Mouse (Mus musculus): Measurements from ENCODE around the gene 2900026A02Rik. TPM values are rescaled to one million over a fixed set of nuclear protein-coding genes. Genes with fewer than 3 reads are reported as not detected.

Gene 2900026A02Rik
- polyA plus RNA-seq (2012; ENCODE audit: low replicate concordance) = 3.7 and 5.1 TPM in 2 replicates

DNA sequence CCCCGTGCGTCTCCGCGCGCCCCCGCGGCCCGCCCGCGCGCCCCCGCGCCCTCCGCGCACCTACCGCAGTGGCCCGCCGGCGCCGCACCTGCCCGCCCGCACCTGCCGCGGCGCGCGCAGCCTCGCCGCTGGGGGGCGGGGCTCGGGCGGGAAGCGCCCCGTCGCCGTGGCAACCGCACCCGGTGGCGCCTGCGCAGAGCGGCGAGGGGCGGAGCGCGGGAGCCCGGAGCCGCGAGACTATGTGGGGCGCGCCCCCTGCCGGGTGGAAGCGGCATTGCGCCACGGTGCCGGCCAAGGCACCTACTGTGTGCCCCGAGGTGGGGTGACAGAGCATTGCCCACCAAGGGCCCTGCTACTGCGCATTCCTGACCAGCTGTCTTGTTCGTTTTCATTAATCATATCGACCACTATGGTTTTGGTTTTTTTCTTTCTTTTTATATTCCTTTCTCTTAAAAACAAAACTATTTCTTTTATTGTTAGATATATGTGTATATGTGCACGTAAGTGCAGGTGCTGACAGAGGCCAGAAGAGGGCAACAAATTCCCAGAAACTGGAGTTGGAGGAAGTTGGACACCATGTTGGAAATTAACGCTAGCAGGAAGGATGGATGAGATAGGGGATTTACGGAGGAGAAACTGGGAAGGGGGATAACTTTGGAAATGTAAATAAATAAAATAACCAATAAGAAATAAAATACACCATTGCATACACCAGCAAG is at the start of gene 2900026A02Rik:
Gene 2900026A02Rik, minus strand, starts transcription at position 90 of the 719 bp plus-strand sequence.

DNA sequence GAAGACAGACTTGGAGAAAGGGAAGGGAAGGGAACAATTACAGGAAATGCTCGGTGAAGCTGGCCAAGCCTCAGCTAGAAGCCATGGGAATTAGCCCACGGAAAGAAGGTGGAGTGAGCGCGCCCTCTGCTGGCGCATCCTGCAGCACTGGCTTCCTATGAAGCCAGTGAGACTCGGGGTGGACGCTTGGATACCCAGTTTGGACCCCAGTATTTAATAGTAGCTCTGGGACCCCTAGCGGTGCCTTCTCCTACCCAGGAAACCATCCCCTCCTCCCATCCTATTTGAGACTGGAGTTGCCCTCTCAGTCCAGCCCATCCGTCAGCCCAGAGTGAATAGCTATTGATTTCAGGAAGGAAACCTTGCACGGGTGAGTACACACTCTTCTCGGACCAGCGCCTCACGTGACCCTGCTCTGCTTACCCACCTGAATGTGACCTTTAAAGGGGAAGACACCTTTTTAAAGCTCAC is 5.6 kb upstream of the 2900026A02Rik start, which contains the start of gene Tmem211:
Gene Tmem211, plus strand, starts transcription at position 278 of the 471 bp plus-strand sequence.

DNA sequence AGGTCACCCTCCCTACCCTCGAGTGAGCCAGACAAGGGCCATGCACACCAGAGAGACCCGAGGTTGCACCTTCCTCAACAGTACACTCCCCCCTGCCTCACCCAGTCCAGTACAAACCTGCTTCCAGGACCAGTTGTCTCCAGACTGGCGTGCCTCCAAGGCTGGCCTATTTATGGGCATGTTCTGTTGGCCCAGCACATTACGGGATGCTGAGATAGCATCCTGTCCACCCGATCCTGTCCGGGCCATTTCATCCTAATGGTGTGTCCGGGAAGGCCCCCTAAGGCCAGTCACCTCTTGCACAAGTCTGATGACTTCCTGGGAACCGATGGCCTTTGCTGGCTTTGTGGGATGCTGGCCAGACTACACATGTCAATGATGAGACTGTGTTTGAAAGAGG is 139.6 kb downstream of the 2900026A02Rik start, which contains the start of gene Crybb3:
Gene Crybb3, minus strand, starts transcription at position 146 of the 400 bp plus-strand sequence.

DNA sequence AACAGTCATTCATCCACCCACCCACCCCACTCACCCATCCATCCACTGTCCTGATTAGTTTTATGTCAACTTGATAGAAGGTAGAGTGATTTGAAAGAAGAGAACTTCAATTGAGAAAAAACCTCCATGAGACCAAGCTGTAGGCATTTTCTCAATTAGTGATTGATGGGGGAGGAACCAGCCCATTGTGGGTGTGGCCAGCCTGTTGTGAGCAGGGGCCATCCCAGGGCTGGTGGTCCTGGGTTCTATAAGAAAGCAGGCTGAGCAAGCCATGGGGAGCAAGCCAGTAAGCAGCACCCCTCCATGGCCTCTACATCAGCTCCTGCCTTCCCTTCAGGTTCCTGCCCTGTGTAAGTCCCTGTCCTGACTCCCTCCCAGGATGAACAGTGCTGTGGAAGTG is 151.0 kb downstream of the 2900026A02Rik start, which contains the start of gene Crybb2:
Gene Crybb2, minus strand, starts transcription at position 101 of the 400 bp plus-strand sequence.

Other genes with a start within 250 kb of the 2900026A02Rik start
- 0.76 and 0.87 TPM in 2 replicates for gene Grk3, start 205.4 kb downstream of the 2900026A02Rik start, polyA plus RNA-seq (2012; ENCODE audit: low replicate concordance)
- not detected in 2 replicates for gene Crybb2, start 151.1 kb downstream of the 2900026A02Rik start, polyA plus RNA-seq (2012; ENCODE audit: low replicate concordance)
- 3.0 and 8.5 TPM in 2 replicates for gene Crybb3, start 139.7 kb downstream of the 2900026A02Rik start, polyA plus RNA-seq (2012; ENCODE audit: low replicate concordance)
- gene Tmem211, start 5.7 kb upstream of the 2900026A02Rik start, polyA plus RNA-seq (2012; ENCODE audit: low replicate concordance) = not detected in 2 replicates
- not detected in 2 replicates for gene Sgsm1, start 89.5 kb upstream of the 2900026A02Rik start, polyA plus RNA-seq (2012; ENCODE audit: low replicate concordance)
- gene Aym1, start 136.1 kb upstream of the 2900026A02Rik start, polyA plus RNA-seq (2012; ENCODE audit: low replicate concordance) = not detected in 2 replicates

Data from leukemia stem cell, adult 10-12 weeks (primary cell).